Mouse (Mus musculus) mouse embryonic stem cell (cell line): ENCODE results near the gene Phf21b.

Experiments
- in situ Hi-C, 2 experiments: fragments of 300-500 bp; cut with MboI; formaldehyde crosslinking; loops; 1 replicate in 1 of 2; 3 replicates in 1 of 2; pipeline ENCODE4 v1.14.3; 2019 to 2020; ENCODE audit warnings: low sequenced_read_pairs in 2 of 2, low pct_unique_long_range_greater_than_20kb in 1 of 2, mixed read lengths in 1 of 2; ENCODE audit not compliant: unreplicated experiment in 1 of 2

Phf21b gene

DNA sequence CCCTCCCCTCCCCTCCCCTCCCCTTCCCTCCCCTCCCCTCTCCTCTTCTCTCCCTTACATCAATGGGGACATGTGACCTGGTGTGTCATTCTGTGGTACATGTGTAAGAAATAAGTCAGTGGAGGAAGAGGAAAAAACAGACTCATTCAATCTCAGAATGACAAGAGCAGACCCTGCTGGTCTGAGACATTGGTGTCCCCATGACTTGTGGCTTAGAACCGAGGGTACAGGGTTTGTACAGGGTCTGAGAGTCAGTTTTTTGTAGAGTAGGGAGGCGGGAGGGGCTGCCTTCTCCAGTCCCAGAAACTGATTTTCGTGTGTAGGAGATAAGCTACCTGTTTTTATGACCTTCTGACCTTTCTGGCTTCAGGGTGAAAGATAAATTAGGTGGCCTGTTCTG is 112.5 kb downstream of the Phf21b start:
- in situ Hi-C loops: no loop called here

DNA sequence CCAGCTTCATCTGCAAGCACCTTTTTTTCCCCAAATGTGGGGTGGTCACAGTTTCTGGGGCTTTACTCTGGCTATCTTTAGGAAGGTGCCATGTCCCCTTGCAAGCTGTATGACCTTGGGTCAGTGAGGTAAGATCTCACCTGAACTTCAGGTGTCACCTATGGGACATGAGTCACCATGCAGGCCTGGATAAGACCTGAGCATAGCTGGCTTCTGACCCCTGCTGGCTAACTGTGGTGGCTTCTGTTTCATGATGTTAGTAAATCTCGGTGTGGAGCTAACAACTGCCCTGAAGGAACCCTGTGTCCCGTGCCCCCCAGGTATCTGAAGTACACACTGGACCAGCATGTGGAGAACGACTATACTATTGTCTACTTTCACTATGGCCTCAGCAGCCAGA is 114.3 kb downstream of the Phf21b start:
- in situ Hi-C loops: no loop called here

DNA sequence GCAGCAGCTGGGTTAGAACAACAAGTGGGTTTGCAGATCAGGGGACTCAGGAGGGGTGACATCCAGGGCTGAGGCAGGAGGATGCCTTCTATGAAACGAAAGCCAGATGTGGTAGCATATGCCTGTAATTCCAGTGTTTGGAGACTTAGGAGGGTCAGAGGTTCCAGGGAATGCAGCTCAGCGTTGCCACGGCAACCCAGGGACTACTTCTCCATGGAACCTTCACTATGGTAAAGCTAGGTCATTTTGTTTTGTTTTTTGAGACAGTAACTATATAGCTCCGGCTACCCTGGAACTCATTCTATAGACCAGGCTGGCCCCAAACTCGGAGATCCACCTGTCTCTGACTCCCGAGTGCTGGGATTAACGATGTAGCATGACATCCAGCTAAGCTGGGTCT is 117.6 kb downstream of the Phf21b start:
- in situ Hi-C loops: no loop called here

DNA sequence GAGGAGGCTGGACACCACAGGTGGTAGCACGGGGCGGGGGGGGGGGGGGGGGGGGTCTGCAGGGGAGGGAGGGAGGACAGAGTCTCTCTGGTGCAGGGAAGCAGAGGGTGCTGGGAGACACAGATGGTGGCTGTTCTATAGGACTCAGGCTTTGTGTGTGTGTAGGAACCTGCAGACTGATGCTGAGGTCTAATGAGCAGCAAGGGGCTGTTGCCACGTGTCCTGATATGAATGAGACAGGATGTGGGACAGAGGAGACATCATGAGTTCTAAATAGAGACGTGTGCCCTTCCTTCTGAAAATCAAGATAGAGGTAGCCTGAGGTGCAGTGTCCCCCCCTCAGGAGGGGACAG is 118.9 kb downstream of the Phf21b start:
- in situ Hi-C loops: no loop called here

DNA sequence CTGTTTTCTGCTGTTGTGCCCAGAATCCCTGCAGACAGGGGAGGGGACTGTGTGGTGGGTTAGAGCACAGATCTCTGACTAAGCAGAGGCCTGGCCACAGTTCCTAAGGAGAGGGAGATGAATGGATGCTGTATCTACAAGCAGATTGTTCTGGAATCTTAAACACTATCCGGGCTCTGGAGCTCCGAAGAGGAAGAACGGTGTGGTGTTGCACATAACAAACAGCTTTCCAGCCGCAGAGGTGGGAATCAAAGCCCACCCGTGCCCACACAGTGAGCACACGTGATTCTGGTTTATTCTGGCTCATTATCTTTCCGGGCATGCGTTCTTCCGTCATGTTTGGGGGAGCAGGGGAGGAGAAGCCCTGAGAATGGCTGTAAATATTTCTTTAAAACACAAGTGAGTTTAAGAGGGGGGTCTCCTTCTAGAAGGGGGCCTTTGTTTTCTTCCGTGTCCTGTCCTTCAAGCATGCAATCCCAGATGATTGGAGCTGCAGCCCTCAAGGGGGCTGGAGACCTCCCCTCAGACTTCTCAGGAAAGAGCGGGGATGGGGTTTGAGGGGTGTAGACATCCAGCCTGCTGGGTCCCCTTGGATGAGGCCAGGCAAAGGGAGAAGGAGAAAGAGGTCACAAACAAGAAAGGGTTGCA is 119.4 kb downstream of the Phf21b start:
- in situ Hi-C loops: no loop called here
